Mouse (Mus musculus) neural tube, embryonic 14.5 days (tissue): ENCODE results near the gene Fhod1. TPM values are rescaled to one million over a fixed set of nuclear protein-coding genes. Genes with fewer than 3 reads are reported as not detected.
A peak's percentile ranks its signal among the peaks of the same experiment; 100 is the strongest.

Experiments
- ATAC-seq: fragments of 200-750 bp; cut with Nextera tagmentation; 2 replicates; pipeline ENCODE4 v1.8.0; 2017; ENCODE audit warnings: low read depth, mild to moderate bottlenecking, moderate TSS enrichment, moderate library complexity
- H3K27ac ChIP-seq: fragments of 300-500 bp; sonication (generic); 2 replicates; pipeline ENCODE4 v1.5.1; 2014; ENCODE audit warnings: low read depth, mild to moderate bottlenecking, control low read depth, low read length, moderate library complexity, mixed read lengths
- H3K27me3 ChIP-seq: fragments of 300-500 bp; sonication (generic); 2 replicates; pipeline ENCODE4 v1.6.1; 2014; ENCODE audit warnings: low read length; ENCODE audit not compliant: control insufficient read depth, insufficient read depth
- H3K36me3 ChIP-seq: fragments of 300-500 bp; sonication (generic); 2 replicates; pipeline ENCODE4 v1.6.1; 2014; ENCODE audit warnings: low read length, mixed read lengths; ENCODE audit not compliant: control insufficient read depth, insufficient read depth
- H3K4me1 ChIP-seq: fragments of 300-500 bp; sonication (generic); 2 replicates; pipeline ENCODE4 v1.6.1; 2014; ENCODE audit warnings: low read length; ENCODE audit not compliant: control insufficient read depth, insufficient read depth
- H3K4me2 ChIP-seq: fragments of 300-500 bp; sonication (generic); 2 replicates; pipeline ENCODE4 v1.6.1; 2014; ENCODE audit warnings: mild to moderate bottlenecking, low read depth, low read length, control low read depth
- H3K4me3 ChIP-seq: fragments of 300-500 bp; sonication (generic); 2 replicates; pipeline ENCODE4 v1.5.1; 2014; ENCODE audit warnings: low read depth, low read length, control low read depth, mixed read lengths
- H3K9ac ChIP-seq: fragments of 300-500 bp; sonication (generic); replicated peaks from 2 replicates; pipeline ENCODE4 v1.6.1; 2014; ENCODE audit warnings: low read depth, mild to moderate bottlenecking, control low read depth, low read length, mixed read lengths
- H3K9me3 ChIP-seq: fragments of 300-500 bp; sonication (generic); 2 replicates; pipeline ENCODE4 v1.6.1; 2016; ENCODE audit warnings: low read length; ENCODE audit not compliant: control insufficient read depth
- WGBS: fragments of 180-500 bp; shearing (Covaris S2); extraction: QIAGEN DNeasy Blood & Tissue Kit; methylation state at CpG from one replicate; pipeline ENCODE4 v1.1.7; 2014; 5-methylcytosine and 5-hydroxymethylcytosine counted together
- polyA plus RNA-seq: library from polyadenylated mRNA; unstranded; fragments of >200 nt; fragmentation: Nextera tagmentation; extraction: Ambion mirVana; gene quantifications from 2 replicates; pipeline ENCODE4 v1.2.1, GENCODE M21; 2014

The Fhod1 gene
- polyA plus RNA-seq, 1 experiment from 2014 or later = 0.88 TPM

- Histone ChIP-seq H3K4me1 (peaks cover 6% of the 10 kb centered on the region), H3K36me3 (peaks cover 26% of the 10 kb centered on the region), H3K27ac (no peak overlapping the region), H3K4me3 (no peak overlapping the region), H3K27me3 (no peaks in the 10 kb centered on the region), H3K9me3 (no peaks in the 10 kb centered on the region), H3K4me2 (no peak overlapping the region), H3K9ac (no peak overlapping the region)
- no peak for ATAC-seq
- WGBS = 95% methylated on average over 22 of the region's 22 CpGs
Observed at GRCm38 (mm10) chr8:105331469-105331868, 16.3 kb downstream of the Fhod1 start.

GRCm38 (mm10) chr8:105330325-105330724, 17.4 kb downstream of the Fhod1 start:
- Histone ChIP-seq H3K36me3 (peaks cover 26% of the 10 kb centered on the region), H3K9me3 (no peaks in the 10 kb centered on the region), H3K4me1 (peaks cover 8% of the 10 kb centered on the region), H3K4me3 (no peak overlapping the region), H3K27me3 (no peaks in the 10 kb centered on the region), H3K9ac (no peak overlapping the region), H3K27ac (no peak overlapping the region), H3K4me2 (no peak overlapping the region)
- no peak for ATAC-seq
- 94% methylated on average over 12 of the region's 12 CpGs for WGBS

GRCm38 (mm10) chr8:105326968-105327367, 20.8 kb downstream of the Fhod1 start:
- no peak for ATAC-seq
- H3K4me1 ChIP-seq = peaks cover 17% of the 10 kb centered on the region
- peak overlapping the region; percentile 82; the same call in 1 of the 2 replicates for H3K27ac ChIP-seq
- H3K4me3 ChIP-seq = peak overlapping the region; percentile 80
- H3K27me3 ChIP-seq = no peaks in the 10 kb centered on the region
- peak overlapping the region; percentile 63 for H3K9ac ChIP-seq
- 48% methylated on average over 6 of the region's 6 CpGs for WGBS
- peaks cover 26% of the 10 kb centered on the region for H3K36me3 ChIP-seq
- peak overlapping the region; percentile 92 for H3K4me2 ChIP-seq
- no peaks in the 10 kb centered on the region for H3K9me3 ChIP-seq

GRCm38 (mm10) chr8:105326141-105326672, 21.5 kb downstream of the Fhod1 start, which contains the start of the genes Lrrc29 and Tmem208:
Lrrc29 (minus strand) TSS chr8:105326278.
Tmem208 (plus strand) TSS chr8:105326354.
- WGBS = under 1% methylated on average over 36 of the region's 36 CpGs

GRCm38 (mm10) chr8:105325641-105326093, 22.1 kb downstream of the Fhod1 start:
- under 1% methylated on average over 12 of the region's 12 CpGs for WGBS
- H3K36me3 ChIP-seq = peaks cover 19% of the 10 kb centered on the region
- peaks cover 17% of the 10 kb centered on the region for H3K4me1 ChIP-seq
- H3K27ac ChIP-seq = peak overlapping the region; percentile 82
- no peaks in the 10 kb centered on the region for H3K27me3 ChIP-seq
- H3K9ac ChIP-seq = peak overlapping the region; percentile 78
- H3K9me3 ChIP-seq = no peaks in the 10 kb centered on the region
- peak; percentile 62 for ATAC-seq
- H3K4me2 ChIP-seq = peak overlapping the region; percentile 92
- peak overlapping the region; percentile 80 for H3K4me3 ChIP-seq

More at GRCm38 (mm10) chr8:105326141-105326672, 21.5 kb downstream of the Fhod1 start, which contains the start of the genes Lrrc29 and Tmem208:
- peaks cover 23% of the 10 kb centered on the region for H3K36me3 ChIP-seq
- ATAC-seq = peak; percentile 92
- no peaks in the 10 kb centered on the region for H3K9me3 ChIP-seq
- H3K4me3 ChIP-seq = peak within 1 kb of the TSS; percentile 80
- H3K27me3 ChIP-seq = no peaks in the 10 kb centered on the region
- H3K4me2 ChIP-seq = peak within 1 kb of the TSS; percentile 92
- peaks cover 17% of the 10 kb centered on the region for H3K4me1 ChIP-seq
- H3K27ac ChIP-seq = peak within 1 kb of the TSS; percentile 82
- peak within 1 kb of the TSS; percentile 78 for H3K9ac ChIP-seq

- H3K9ac ChIP-seq = no peak overlapping the region
Observed at GRCm38 (mm10) chr8:105323183-105323582, 24.6 kb downstream of the Fhod1 start.

GRCm38 (mm10) chr8:105318662-105319190, 29.0 kb downstream of the Fhod1 start:
- Histone ChIP-seq H3K27me3 (no peaks in the 10 kb centered on the region), H3K4me2 (no peak overlapping the region), H3K9ac (no peak overlapping the region), H3K27ac (no peak overlapping the region), H3K4me1 (no peaks in the 10 kb centered on the region), H3K36me3 (peaks cover 25% of the 10 kb centered on the region; the same call in 1 of the 2 replicates), H3K4me3 (no peak overlapping the region), H3K9me3 (no peaks in the 10 kb centered on the region)
- no peak for ATAC-seq
- 87% methylated on average over 11 of the region's 11 CpGs for WGBS

More at GRCm38 (mm10) chr8:105323183-105323582, 24.6 kb downstream of the Fhod1 start:
- no peak for ATAC-seq
- Histone ChIP-seq H3K36me3 (no peaks in the 10 kb centered on the region), H3K27ac (no peak overlapping the region), H3K4me3 (no peak overlapping the region), H3K27me3 (no peaks in the 10 kb centered on the region), H3K4me2 (no peak overlapping the region), H3K4me1 (peaks cover 17% of the 10 kb centered on the region), H3K9me3 (no peaks in the 10 kb centered on the region)
- WGBS = 92% methylated on average over 4 of the region's 4 CpGs

GRCm38 (mm10) chr8:105317941-105318340, 29.8 kb downstream of the Fhod1 start:
- no peak overlapping the region for H3K4me2 ChIP-seq
- no peak overlapping the region for H3K27ac ChIP-seq
- WGBS = 92% methylated on average over 4 of the region's 4 CpGs
- no peak overlapping the region for H3K4me3 ChIP-seq
- H3K9ac ChIP-seq = no peak overlapping the region
- H3K36me3 ChIP-seq = peaks cover 28% of the 10 kb centered on the region; the same call in 1 of the 2 replicates
- H3K9me3 ChIP-seq = no peaks in the 10 kb centered on the region
- H3K27me3 ChIP-seq = no peaks in the 10 kb centered on the region
- ATAC-seq = no peak
- no peaks in the 10 kb centered on the region for H3K4me1 ChIP-seq

GRCm38 (mm10) chr8:105315073-105315769, 32.5 kb downstream of the Fhod1 start:
- no peak for ATAC-seq
- no peaks in the 10 kb centered on the region for H3K9me3 ChIP-seq
- 92% methylated on average over 18 of the region's 18 CpGs for WGBS
- H3K4me3 ChIP-seq = no peak overlapping the region
- no peak overlapping the region for H3K9ac ChIP-seq
- no peaks in the 10 kb centered on the region for H3K27me3 ChIP-seq
- no peak overlapping the region for H3K27ac ChIP-seq
- peaks cover 36% of the 10 kb centered on the region; the same call in 1 of the 2 replicates for H3K36me3 ChIP-seq
- no peak overlapping the region for H3K4me2 ChIP-seq
- H3K4me1 ChIP-seq = no peaks in the 10 kb centered on the region
